Mouse (Mus musculus): ENCODE results near the gene Il1rapl1.

GRCm38 (mm10) chrX:88125612-88126011 lies 10.2 kb upstream of the Il1rapl1 start:
- TF ChIP-seq EP300 (IDR thresholded peaks at IDR 0.05; ENCODE audit: low read depth): no peak
- TF ChIP-seq CTCF (IDR thresholded peaks at IDR 0.05; ENCODE audit: low read depth): no peak
